Mouse (Mus musculus): ENCODE results near the gene Dusp11.
"Not testable (repeated sequence)": the region's sequence is repeated elsewhere in the genome, so short reads cannot be mapped to it uniquely, and the experiment has no call there.

Dusp11 gene

GRCm38 (mm10) chr6:85935646-85936045 is 25.8 kb downstream of the Dusp11 start:
- no peak for DNase-seq

GRCm38 (mm10) chr6:85934047-85934446 is 27.4 kb downstream of the Dusp11 start:
- DNase-seq: peak; percentile 83

- peak; percentile 68 for DNase-seq
Observed at GRCm38 (mm10) chr6:85929312-85929711, 32.2 kb downstream of the Dusp11 start.

- DNase-seq: peak; percentile 74
Observed at GRCm38 (mm10) chr6:85927476-85928464, 33.7 kb downstream of the Dusp11 start.

- no peak for DNase-seq
Observed at GRCm38 (mm10) chr6:85926709-85927108, 34.8 kb downstream of the Dusp11 start.

- no peak for DNase-seq
Observed at GRCm38 (mm10) chr6:85923643-85924042, 37.8 kb downstream of the Dusp11 start.

GRCm38 (mm10) chr6:85919401-85919800 is 42.1 kb downstream of the Dusp11 start:
- peak; percentile 49 for DNase-seq

GRCm38 (mm10) chr6:85918341-85918740 is 43.1 kb downstream of the Dusp11 start:
- DNase-seq: not testable (repeated sequence)

GRCm38 (mm10) chr6:85916596-85916995 is 44.9 kb downstream of the Dusp11 start:
- no peak for DNase-seq

GRCm38 (mm10) chr6:85915539-85916513 is 45.6 kb downstream of the Dusp11 start, which contains the start of gene Nat8f1:
Gene Nat8f1, minus strand, starts transcription at chr6:85915687.
- peak; percentile 94 for DNase-seq

- DNase-seq: no peak
Observed at GRCm38 (mm10) chr6:85915141-85915538, 46.3 kb downstream of the Dusp11 start.

GRCm38 (mm10) chr6:85911587-85911986 is 49.9 kb downstream of the Dusp11 start, which contains the start of gene Tprkb:
Gene Tprkb, plus strand, starts transcription at chr6:85911865.
- DNase-seq: peak; percentile 51

- DNase-seq: no peak
Observed at GRCm38 (mm10) chr6:85909704-85910103, 51.8 kb downstream of the Dusp11 start.

- peak; percentile 71 for DNase-seq
Observed at GRCm38 (mm10) chr6:85908341-85908740, 53.1 kb downstream of the Dusp11 start.

- DNase-seq: peak; percentile 45
Observed at GRCm38 (mm10) chr6:85906911-85907351, 54.5 kb downstream of the Dusp11 start.

GRCm38 (mm10) chr6:85904642-85905061 is 56.8 kb downstream of the Dusp11 start, which contains the start of gene Nat8f4:
Gene Nat8f4, minus strand, starts transcription at chr6:85904884.
- peak; percentile 84 for DNase-seq

GRCm38 (mm10) chr6:85902303-85902702 is 59.2 kb downstream of the Dusp11 start:
- DNase-seq: no peak

GRCm38 (mm10) chr6:85898596-85899475 is 62.6 kb downstream of the Dusp11 start:
- DNase-seq: not testable (repeated sequence)

- DNase-seq: not testable (repeated sequence)
Observed at GRCm38 (mm10) chr6:85895061-85895648, 66.3 kb downstream of the Dusp11 start.
